Mouse (Mus musculus): ENCODE data around the gene Kcnj2.

Kcnj2 gene

DNA sequence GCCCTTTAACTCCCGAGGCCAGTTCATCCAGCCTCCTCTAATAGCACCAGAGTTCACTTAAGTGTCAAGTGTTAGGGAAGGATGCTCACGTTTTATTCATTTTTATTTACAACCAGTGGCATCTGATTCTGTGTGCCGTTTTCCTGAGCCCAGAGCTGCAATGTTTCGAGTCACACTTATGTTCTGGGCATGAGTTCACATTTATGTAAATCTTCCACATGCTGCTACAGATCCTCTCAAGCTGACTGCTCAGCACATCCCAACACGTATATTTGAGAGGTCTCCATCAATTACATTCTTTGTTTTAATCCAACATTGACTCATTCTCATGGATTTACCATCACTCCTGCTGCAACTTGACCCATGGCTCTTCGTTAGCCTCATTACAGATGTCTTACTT is 25.2 kb downstream of the Kcnj2 start:
- CTCF ChIA-PET, result no interaction called here

DNA sequence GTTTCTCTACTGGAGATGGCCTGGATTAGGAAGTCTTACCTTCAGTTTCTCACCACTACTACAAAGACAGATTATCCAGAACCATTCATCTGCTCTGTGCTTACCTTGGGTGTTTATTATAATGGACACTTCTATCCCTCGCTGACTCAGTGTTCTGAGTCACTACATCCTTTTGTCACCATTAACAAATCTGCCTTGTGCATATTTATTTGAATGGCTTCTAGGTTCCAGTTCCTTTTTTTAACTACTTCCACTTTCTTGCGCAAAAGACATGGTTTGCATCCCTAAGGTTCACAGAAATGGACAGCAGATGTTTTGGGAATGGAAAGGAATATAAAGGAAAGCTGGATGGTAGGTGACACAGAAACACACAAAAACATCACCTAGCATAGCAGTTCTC is 27.0 kb downstream of the Kcnj2 start:
- CTCF ChIA-PET, result no interaction called here

DNA sequence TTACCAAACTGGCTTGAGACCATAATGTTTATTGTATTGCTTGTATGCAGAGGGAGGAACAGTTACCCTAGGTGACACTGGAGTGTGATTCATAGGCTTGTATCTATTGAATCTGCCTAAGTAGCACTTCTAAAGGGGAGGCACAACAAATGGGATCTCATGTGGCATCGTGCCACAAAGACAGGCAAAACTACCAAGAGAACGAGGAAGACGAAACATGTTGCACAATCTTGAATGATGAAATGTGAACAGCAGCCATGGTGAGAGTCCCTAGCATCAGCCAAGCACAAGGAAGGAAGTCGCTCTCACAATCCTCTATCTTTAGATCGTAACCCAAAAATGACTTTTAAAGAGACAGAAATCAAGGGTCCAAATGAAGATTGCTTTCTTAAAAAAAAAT is 30.6 kb downstream of the Kcnj2 start:
- CTCF ChIA-PET, result no interaction called here

DNA sequence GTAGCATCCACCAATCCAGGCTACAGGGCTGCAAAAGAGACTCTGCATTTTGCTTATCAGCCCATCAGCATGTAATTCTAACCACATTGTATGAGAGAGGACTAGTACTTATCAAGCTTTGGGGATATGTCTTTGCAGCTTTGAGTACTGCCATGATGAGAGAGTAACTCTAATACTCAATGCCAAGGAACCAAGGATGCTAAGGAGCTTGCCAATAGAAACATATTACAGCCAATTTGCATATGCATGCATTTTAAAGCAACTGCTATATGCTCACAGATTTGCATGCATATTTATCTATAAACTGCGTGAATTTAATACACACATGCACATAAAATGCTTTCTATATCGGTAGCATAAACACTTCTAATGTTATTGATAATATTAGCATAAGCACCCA is 34.2 kb downstream of the Kcnj2 start:
- CTCF ChIA-PET, result no interaction called here

DNA sequence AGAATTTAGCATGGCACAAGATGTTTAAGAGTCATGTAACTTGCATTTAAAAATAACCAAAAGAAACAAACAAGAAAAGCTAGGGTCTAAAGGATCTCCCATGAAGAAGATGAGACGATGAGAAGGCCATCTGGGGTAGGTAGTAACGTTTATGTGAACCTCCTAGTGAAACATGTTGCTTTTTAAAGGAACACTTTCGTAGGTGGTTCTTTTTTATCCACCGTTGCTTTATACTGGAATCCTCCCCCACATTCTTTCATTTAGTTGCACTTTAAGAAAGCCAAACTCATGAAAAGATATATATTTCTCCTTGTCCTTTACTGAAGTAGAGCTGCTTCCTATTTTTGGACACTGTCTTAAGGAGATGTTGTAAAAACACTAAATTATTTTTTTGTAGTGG is 34.7 kb downstream of the Kcnj2 start:
- CTCF ChIA-PET, result no interaction called here

DNA sequence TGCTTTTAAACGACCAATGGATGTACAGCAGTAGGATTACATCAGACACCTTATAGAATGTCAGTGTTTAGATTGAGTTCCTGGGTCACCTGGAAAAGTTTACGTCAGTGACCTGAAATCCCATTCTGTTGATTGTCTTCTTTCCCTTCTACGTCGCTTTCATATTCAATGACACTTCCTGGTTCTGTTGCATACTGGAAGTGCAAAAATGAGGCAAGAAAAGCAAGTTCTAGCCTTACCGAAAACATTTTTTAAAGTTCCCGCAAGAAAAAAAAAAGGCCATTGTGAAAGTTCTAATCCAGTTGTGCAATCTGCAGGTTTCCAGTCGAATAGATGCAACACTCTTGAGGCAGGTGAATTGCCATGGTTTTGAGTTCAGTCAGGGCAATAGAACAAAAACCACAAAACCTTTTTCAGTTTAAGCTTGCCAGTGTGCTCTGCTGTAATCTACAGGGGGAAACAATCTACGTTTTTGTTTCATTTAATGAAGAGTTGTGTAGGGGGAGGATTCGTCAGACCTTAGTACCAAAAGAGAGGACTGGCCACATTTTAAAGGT is 35.7 kb downstream of the Kcnj2 start:
- CTCF ChIA-PET, result no interaction called here

DNA sequence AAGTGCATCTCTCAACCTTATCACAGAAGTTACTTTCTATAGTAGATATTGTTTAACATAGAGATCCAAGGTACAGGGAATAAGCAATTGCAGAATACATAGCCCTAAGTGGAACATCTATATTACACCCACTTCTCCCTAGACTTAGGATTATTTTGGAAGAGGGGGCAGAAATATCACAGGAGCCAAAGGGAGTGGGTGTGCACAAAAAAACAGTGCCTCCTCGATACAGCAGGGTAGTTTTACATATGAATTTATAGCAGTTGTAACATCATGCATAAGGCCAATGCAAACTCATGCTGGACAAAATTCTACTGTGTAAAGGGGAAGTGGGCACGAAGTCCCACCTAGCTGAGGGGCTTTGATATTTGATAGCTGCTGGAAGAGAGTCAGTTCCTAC is 38.5 kb downstream of the Kcnj2 start:
- CTCF ChIA-PET, result no interaction called here

DNA sequence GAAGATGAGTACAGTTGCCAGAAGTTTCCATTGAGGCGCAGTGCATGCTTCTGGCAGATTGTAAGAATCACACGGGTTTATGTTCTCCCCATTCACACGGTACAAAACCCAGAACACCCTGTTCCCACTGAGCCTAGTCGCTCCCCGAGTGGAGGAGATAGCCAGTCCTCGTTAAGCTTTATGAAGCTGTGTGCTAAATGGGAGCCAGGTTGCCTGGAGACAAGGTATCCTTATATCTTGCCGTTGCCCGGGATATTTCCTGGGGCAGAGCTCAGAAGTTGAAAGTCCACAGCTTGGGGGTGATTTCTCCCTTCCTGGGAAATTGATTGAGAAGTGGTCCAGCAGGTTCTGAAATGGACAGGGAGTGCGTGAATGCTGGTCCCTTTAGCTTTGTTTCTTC is 42.2 kb downstream of the Kcnj2 start:
- CTCF ChIA-PET, result no interaction called here

DNA sequence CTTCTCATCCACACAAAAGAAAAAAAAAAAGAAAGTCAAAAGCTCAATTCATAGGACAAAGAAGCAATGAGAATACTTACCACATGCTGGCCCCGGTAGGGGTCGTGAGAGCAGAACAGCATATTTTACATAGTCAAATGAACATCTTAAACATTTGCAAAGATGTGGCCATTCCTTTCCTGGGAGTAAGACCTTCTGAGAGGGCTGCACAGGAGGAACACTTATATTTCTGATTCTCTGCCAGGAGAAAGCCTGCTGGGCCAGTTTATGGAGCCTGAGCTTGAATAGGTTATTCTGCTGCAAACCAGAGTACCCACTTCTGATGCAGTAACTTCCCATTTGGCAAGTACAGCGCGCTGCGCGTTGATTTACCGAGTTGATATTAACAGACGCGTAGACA is 55.5 kb downstream of the Kcnj2 start:
- CTCF ChIA-PET, result no interaction called here

DNA sequence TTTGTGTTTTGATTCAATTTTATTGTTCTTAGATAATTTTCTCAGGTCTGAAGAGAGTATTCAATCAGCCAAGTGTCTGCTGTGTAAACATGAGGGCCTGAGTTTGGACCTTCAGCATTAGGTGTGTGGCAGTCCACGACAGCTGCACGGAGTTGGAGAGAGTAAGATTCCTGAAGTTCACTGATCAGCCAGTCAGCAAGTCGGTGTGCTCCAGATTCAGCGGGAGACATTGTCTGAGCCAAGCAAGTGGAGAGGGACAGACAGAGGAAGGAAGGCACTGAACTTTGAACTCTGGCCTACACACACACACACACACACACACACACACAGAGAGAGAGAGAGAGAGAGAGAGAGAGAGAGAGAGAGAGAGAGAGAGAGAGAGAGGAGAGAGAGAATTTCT is 57.4 kb downstream of the Kcnj2 start:
- CTCF ChIA-PET, result no interaction called here

DNA sequence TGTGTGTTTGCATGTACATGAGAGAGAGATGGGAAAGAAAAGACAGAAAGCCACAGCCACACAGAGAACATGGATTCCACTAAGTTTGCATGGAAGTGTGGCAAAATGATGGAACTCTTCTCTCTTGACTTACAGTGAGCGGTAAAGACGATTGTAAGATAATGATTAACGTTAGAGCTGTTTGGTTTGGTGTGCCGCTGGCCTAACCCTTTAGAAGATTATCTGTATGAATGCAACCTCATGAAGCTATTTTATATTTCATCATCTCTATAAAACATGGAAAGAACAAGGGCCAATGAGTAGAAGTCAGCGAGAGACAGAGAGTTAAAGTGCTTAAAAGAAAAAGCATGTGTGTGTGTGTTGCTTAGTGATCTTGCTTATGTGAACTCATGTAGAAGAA is 60.0 kb downstream of the Kcnj2 start:
- CTCF ChIA-PET, result no interaction called here
